Mouse (Mus musculus): Measurements from ENCODE around the gene Rab26. TPM values are rescaled to one million over a fixed set of nuclear protein-coding genes. Genes with fewer than 3 reads are reported as not detected.

The Rab26 gene
- polyA plus RNA-seq, 1 experiment from 2014 or later: 0.85 TPM

GRCm38 (mm10) chr17:24529007-24529451 lies 5.0 kb downstream of the Rab26 start:
- Histone ChIP-seq H3K4me2 (replicated peaks; ENCODE audit: low read depth) (peak overlapping the region; percentile 62), H3K27me3 (ENCODE audit: control insufficient read depth, insufficient read depth, low read length) (no peaks in the 10 kb centered on the region), H3K4me1 (replicated peaks; ENCODE audit: control insufficient read depth, insufficient read depth) (peaks cover 13% of the 10 kb centered on the region), H3K27ac (replicated peaks) (0 out of 2 replicates have a peak overlapping the region, but pooled peaks have one; percentile 18), H3K9me3 (ENCODE audit: control insufficient read depth, low read length) (no peaks in the 10 kb centered on the region), H3K36me3 (ENCODE audit: control insufficient read depth, insufficient read depth, low read length) (peaks cover 3% of the 10 kb centered on the region; the same call in 1 of the 2 replicates), H3K9ac (ENCODE audit: low read length) (peak overlapping the region; percentile 64), H3K4me3 (ENCODE audit: low read depth, low read length) (peak overlapping the region; percentile 42)
- peak; percentile 92 for TF ChIP-seq CTCF (IDR thresholded peaks at IDR 0.05; ENCODE audit: low read depth)
- no peak for TF ChIP-seq EP300 (optimal IDR thresholded peaks at IDR 0.05)
- ATAC-seq (ENCODE audit: low FRiP score, low TSS enrichment) (no peak), DNase-seq (ENCODE audit: low spot score) (peak; percentile 67)
- 2% methylated on average over 4 of the region's 4 CpGs for WGBS

- Histone ChIP-seq H3K9me3 (ENCODE audit: control insufficient read depth, low read length) (no peaks in the 10 kb centered on the region), H3K36me3 (ENCODE audit: control insufficient read depth, insufficient read depth, low read length) (peaks cover 3% of the 10 kb centered on the region; the same call in 1 of the 2 replicates), H3K4me3 (ENCODE audit: low read depth, low read length) (peak overlapping the region; percentile 42), H3K27me3 (ENCODE audit: control insufficient read depth, insufficient read depth, low read length) (no peaks in the 10 kb centered on the region), H3K27ac (replicated peaks) (peak overlapping the region; percentile 81), H3K4me1 (replicated peaks; ENCODE audit: control insufficient read depth, insufficient read depth) (peaks cover 13% of the 10 kb centered on the region), H3K4me2 (replicated peaks; ENCODE audit: low read depth) (peak overlapping the region; percentile 62), H3K9ac (ENCODE audit: low read length) (peak overlapping the region; percentile 64)
- 0% methylated on average over 8 of the region's 8 CpGs for WGBS
- no peak for DNase-seq (ENCODE audit: low spot score)
- TF ChIP-seq CTCF (IDR thresholded peaks at IDR 0.05; ENCODE audit: low read depth): no peak
- TF ChIP-seq EP300 (optimal IDR thresholded peaks at IDR 0.05): no peak
- ATAC-seq (ENCODE audit: low FRiP score, low TSS enrichment): no peak
These were observed 5.5 kb downstream of the Rab26 start for GRCm38 (mm10) chr17:24528560-24528918.

- peaks cover 13% of the 10 kb centered on the region for H3K4me1 ChIP-seq (replicated peaks; ENCODE audit: control insufficient read depth, insufficient read depth)
- WGBS: under 1% methylated on average over 40 of the region's 40 CpGs
- peak within 1 kb of the TSS; percentile 91 for H3K4me3 ChIP-seq (ENCODE audit: low read depth, low read length)
- peak within 1 kb of the TSS; percentile 89 for H3K9ac ChIP-seq (ENCODE audit: low read length)
- TF ChIP-seq CTCF (IDR thresholded peaks at IDR 0.05; ENCODE audit: low read depth) (no peak), EP300 (optimal IDR thresholded peaks at IDR 0.05) (no peak)
- DNase-seq (ENCODE audit: low spot score) (peak; percentile 93), ATAC-seq (ENCODE audit: low FRiP score, low TSS enrichment) (peak; percentile 99)
- peak within 1 kb of the TSS; percentile 62 for H3K4me2 ChIP-seq (replicated peaks; ENCODE audit: low read depth)
- no peaks in the 10 kb centered on the region for H3K27me3 ChIP-seq (ENCODE audit: control insufficient read depth, insufficient read depth, low read length)
- H3K36me3 ChIP-seq (ENCODE audit: control insufficient read depth, insufficient read depth, low read length): peaks cover 3% of the 10 kb centered on the region; the same call in 1 of the 2 replicates
- no peaks in the 10 kb centered on the region for H3K9me3 ChIP-seq (ENCODE audit: control insufficient read depth, low read length)
- peak within 1 kb of the TSS; percentile 87 for H3K27ac ChIP-seq (replicated peaks)
These were observed 6.1 kb downstream of the Rab26 start, which contains the start of gene Traf7 for GRCm38 (mm10) chr17:24527723-24528559. Traf7 (minus strand) TSS chr17:24527938.

GRCm38 (mm10) chr17:24527315-24527714 lies 6.7 kb downstream of the Rab26 start:
- Histone ChIP-seq H3K4me3 (ENCODE audit: low read depth, low read length) (peak overlapping the region; percentile 91), H3K9me3 (ENCODE audit: control insufficient read depth, low read length) (no peaks in the 10 kb centered on the region), H3K27ac (replicated peaks) (peak overlapping the region; percentile 87), H3K36me3 (ENCODE audit: control insufficient read depth, insufficient read depth, low read length) (peaks cover 3% of the 10 kb centered on the region; the same call in 1 of the 2 replicates), H3K9ac (ENCODE audit: low read length) (peak overlapping the region; percentile 89), H3K27me3 (ENCODE audit: control insufficient read depth, insufficient read depth, low read length) (no peaks in the 10 kb centered on the region), H3K4me1 (replicated peaks; ENCODE audit: control insufficient read depth, insufficient read depth) (peaks cover 13% of the 10 kb centered on the region), H3K4me2 (replicated peaks; ENCODE audit: low read depth) (peak overlapping the region; percentile 62)
- 1% methylated on average over 19 of the region's 19 CpGs for WGBS
- ATAC-seq (ENCODE audit: low FRiP score, low TSS enrichment) (no peak), DNase-seq (ENCODE audit: low spot score) (no peak)
- no peak for TF ChIP-seq CTCF (IDR thresholded peaks at IDR 0.05; ENCODE audit: low read depth)
- no peak for TF ChIP-seq EP300 (optimal IDR thresholded peaks at IDR 0.05)

- DNase-seq (ENCODE audit: low spot score) (no peak), ATAC-seq (ENCODE audit: low FRiP score, low TSS enrichment) (no peak)
- TF ChIP-seq CTCF (IDR thresholded peaks at IDR 0.05; ENCODE audit: low read depth) (no peak), EP300 (optimal IDR thresholded peaks at IDR 0.05) (no peak)
- H3K4me2 ChIP-seq (replicated peaks; ENCODE audit: low read depth): no peak overlapping the region
- H3K9me3 ChIP-seq (ENCODE audit: control insufficient read depth, low read length): no peaks in the 10 kb centered on the region
- H3K9ac ChIP-seq (ENCODE audit: low read length): peak overlapping the region; percentile 41; the same call in 1 of the 2 replicates
- H3K27ac ChIP-seq (replicated peaks): peak overlapping the region; percentile 35; the same call in 1 of the 2 replicates
- WGBS: 57% methylated on average over 2 of the region's 2 CpGs
- H3K36me3 ChIP-seq (ENCODE audit: control insufficient read depth, insufficient read depth, low read length): no peaks in the 10 kb centered on the region; the same call in 1 of the 2 replicates
- no peaks in the 10 kb centered on the region for H3K27me3 ChIP-seq (ENCODE audit: control insufficient read depth, insufficient read depth, low read length)
- H3K4me3 ChIP-seq (ENCODE audit: low read depth, low read length): no peak overlapping the region
- peaks cover 8% of the 10 kb centered on the region for H3K4me1 ChIP-seq (replicated peaks; ENCODE audit: control insufficient read depth, insufficient read depth)
These were observed 9.3 kb downstream of the Rab26 start for GRCm38 (mm10) chr17:24524734-24525133.

GRCm38 (mm10) chr17:24520450-24520849 lies 13.6 kb downstream of the Rab26 start:
- Histone ChIP-seq H3K4me1 (replicated peaks; ENCODE audit: control insufficient read depth, insufficient read depth) (0 out of 2 replicates have a peak, but pooled peaks cover under 1% of the 10 kb centered on the region), H3K27me3 (ENCODE audit: control insufficient read depth, insufficient read depth, low read length) (no peaks in the 10 kb centered on the region), H3K36me3 (ENCODE audit: control insufficient read depth, insufficient read depth, low read length) (peaks cover 13% of the 10 kb centered on the region), H3K9me3 (ENCODE audit: control insufficient read depth, low read length) (no peaks in the 10 kb centered on the region), H3K27ac (replicated peaks) (no peak overlapping the region), H3K9ac (ENCODE audit: low read length) (no peak overlapping the region), H3K4me3 (ENCODE audit: low read depth, low read length) (no peak overlapping the region), H3K4me2 (replicated peaks; ENCODE audit: low read depth) (no peak overlapping the region)
- TF ChIP-seq CTCF (IDR thresholded peaks at IDR 0.05; ENCODE audit: low read depth) (no peak), EP300 (optimal IDR thresholded peaks at IDR 0.05) (no peak)
- WGBS: 87% methylated on average over 4 of the region's 4 CpGs
- DNase-seq (ENCODE audit: low spot score) (no peak), ATAC-seq (ENCODE audit: low FRiP score, low TSS enrichment) (no peak)

All from stomach, postnatal 0 days (tissue).